Mouse (Mus musculus) stomach, postnatal 0 days (tissue): ENCODE data around the gene Gbf1. TPM values are rescaled to one million over a fixed set of nuclear protein-coding genes. Genes with fewer than 3 reads are reported as not detected.

Source experiments
- ATAC-seq: fragments of 200-750 bp; cut with Nextera tagmentation; 2 replicates; pipeline ENCODE4 v1.8.0; 2017; ENCODE audit not compliant: low FRiP score, low TSS enrichment
- DNase-seq: peaks from one replicate; pipeline ENCODE4 v3.0.0-alpha.2; 2016; ENCODE audit warnings: low spot score
- H3K27ac ChIP-seq: fragments of 300-500 bp; sonication (generic); replicated peaks from 2 replicates; pipeline ENCODE4 v1.5.1; 2014; ENCODE audit warnings: mild to moderate bottlenecking, control low read depth
- H3K27me3 ChIP-seq: fragments of 300-500 bp; sonication (generic); 2 replicates; pipeline ENCODE4 v1.6.1; 2014; ENCODE audit warnings: low read length; ENCODE audit not compliant: control insufficient read depth, insufficient read depth
- H3K36me3 ChIP-seq: fragments of 300-500 bp; sonication (generic); 2 replicates; pipeline ENCODE4 v1.6.1; 2014; ENCODE audit warnings: low read length, mixed read lengths; ENCODE audit not compliant: control insufficient read depth, insufficient read depth
- H3K4me1 ChIP-seq: fragments of 300-500 bp; sonication (generic); replicated peaks from 2 replicates; pipeline ENCODE4 v1.6.1; 2014; ENCODE audit warnings: antibody characterized with exemption; ENCODE audit not compliant: control insufficient read depth, insufficient read depth
- H3K4me2 ChIP-seq: fragments of 300-500 bp; sonication (generic); replicated peaks from 2 replicates; pipeline ENCODE4 v1.6.1; 2014; ENCODE audit warnings: low read depth, mild to moderate bottlenecking, control low read depth, moderate library complexity
- H3K4me3 ChIP-seq: fragments of 300-500 bp; sonication (generic); 2 replicates; pipeline ENCODE4 v1.5.1; 2014; ENCODE audit warnings: low read depth, low read length, control low read depth
- H3K9ac ChIP-seq: fragments of 300-500 bp; sonication (generic); 2 replicates; pipeline ENCODE4 v1.6.1; 2014; ENCODE audit warnings: mild to moderate bottlenecking, low read length, control low read depth, mixed read lengths
- H3K9me3 ChIP-seq: fragments of 300-500 bp; sonication (generic); 2 replicates; pipeline ENCODE4 v1.6.1; 2016; ENCODE audit warnings: low read length; ENCODE audit not compliant: control insufficient read depth
- CTCF ChIP-seq: IDR thresholded peaks from 2 replicates; pipeline ENCODE4 v1.5.1; 2016; ENCODE audit warnings: antibody characterized with exemption, low read depth, mild to moderate bottlenecking, moderate library complexity
- EP300 ChIP-seq: optimal IDR thresholded peaks from 2 replicates; pipeline ENCODE3; 2016; ENCODE audit warnings: antibody characterized with exemption
- WGBS: fragments of 180-500 bp; shearing (Covaris S2); extraction: QIAGEN DNeasy Blood & Tissue Kit; methylation state at CpG from one replicate; pipeline ENCODE4 v1.1.7; 2014; 5-methylcytosine and 5-hydroxymethylcytosine counted together
- polyA plus RNA-seq: library from polyadenylated mRNA; unstranded; fragments of >200 nt; fragmentation: Nextera tagmentation; extraction: Ambion mirVana; gene quantifications from 2 replicates; pipeline ENCODE4 v1.2.1, GENCODE M21; 2015

Gbf1 gene
- polyA plus RNA-seq, 1 experiment from 2014 or later: 29.0 TPM

DNA sequence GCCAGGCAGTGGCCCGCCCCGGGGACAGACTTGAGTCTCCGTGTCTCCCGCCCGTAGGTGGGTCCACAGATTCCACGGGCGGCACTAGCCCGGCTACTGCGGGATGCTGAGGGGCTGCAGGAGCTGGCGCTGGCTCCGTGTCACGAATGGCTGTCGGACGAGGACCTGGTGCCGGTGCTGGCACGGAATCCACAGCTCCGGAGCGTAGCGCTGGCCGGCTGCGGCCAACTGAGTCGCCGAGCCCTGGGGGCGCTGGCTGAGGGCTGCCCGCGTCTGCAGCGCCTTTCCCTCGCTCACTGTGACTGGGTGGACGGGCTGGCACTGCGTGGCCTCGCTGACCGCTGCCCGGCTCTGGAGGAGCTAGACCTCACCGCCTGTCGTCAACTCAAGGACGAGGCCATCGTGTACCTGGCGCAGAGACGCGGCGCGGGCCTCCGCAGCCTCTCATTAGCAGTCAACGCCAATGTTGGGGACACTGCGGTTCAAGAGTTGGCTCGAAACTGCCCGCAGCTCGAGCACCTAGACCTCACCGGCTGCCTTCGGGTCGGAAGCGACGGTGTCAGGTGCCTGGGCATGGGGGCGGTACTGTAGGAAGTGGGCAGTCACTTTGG lies 176.8 kb downstream of the Gbf1 start:
- 2% methylated on average over 54 of the region's 54 CpGs for WGBS
- Histone ChIP-seq H3K27me3 (no peaks in the 10 kb centered on the region; the same call in 1 of the 2 replicates), H3K4me3 (peak overlapping the region; percentile 65), H3K4me2 (peak overlapping the region; percentile 99), H3K36me3 (peaks cover 9% of the 10 kb centered on the region), H3K9ac (peak overlapping the region; percentile 65), H3K4me1 (peaks cover 7% of the 10 kb centered on the region), H3K9me3 (no peaks in the 10 kb centered on the region), H3K27ac (peak overlapping the region; percentile 81)
- ATAC-seq: peak; percentile 3; the same call in 1 of the 2 replicates
- TF ChIP-seq EP300 (no peak), CTCF (no peak)
- no peak for DNase-seq

DNA sequence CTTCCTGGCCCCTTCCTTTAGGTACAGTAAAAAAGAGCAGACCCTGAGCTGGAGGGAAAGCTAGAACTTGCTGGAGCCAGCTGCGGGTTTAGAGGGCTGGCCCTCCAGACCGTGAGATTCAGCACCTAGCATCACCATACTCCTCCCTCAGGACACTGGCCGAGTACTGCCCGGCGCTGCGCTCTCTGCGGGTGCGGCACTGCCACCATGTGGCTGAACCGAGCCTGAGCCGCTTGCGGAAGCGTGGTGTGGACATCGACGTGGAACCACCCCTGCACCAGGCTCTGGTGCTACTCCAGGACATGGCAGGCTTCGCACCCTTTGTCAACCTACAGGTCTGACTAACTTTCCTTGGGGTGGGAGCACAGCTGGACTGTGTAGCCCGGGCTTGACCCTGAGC lies 177.6 kb downstream of the Gbf1 start:
- Histone ChIP-seq H3K9ac (no peak overlapping the region), H3K27ac (no peak overlapping the region), H3K9me3 (no peaks in the 10 kb centered on the region), H3K4me2 (0 out of 2 replicates have a peak overlapping the region, but pooled peaks have one; percentile 20), H3K36me3 (peaks cover 9% of the 10 kb centered on the region), H3K4me1 (peaks cover 7% of the 10 kb centered on the region), H3K27me3 (no peaks in the 10 kb centered on the region; the same call in 1 of the 2 replicates), H3K4me3 (no peak overlapping the region)
- DNase-seq: peak; percentile 91
- ATAC-seq: peak; percentile 74
- no peak for TF ChIP-seq EP300
- TF ChIP-seq CTCF: peak; percentile 97
- WGBS: 5% methylated on average over 16 of the region's 16 CpGs

DNA sequence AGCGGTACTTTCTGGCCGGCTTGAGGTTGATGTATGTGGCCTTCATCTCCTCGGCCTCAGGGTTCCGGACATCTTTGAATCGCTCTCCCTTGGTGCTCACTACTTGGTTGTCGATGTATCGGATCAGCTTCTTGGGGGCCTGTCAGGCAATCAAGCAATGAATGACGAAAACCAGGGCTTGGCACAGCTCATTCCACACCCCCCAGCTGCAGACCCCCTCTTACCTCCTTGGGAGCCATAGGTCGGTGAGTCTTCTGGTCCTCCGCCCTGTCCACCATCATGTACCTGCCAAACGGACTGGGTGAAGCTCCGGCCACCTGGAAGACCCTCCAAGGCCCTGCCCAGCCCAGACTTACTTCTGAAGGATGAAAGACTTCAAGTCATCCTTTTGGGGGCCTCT lies 178.4 kb downstream of the Gbf1 start:
- H3K27me3 ChIP-seq: no peaks in the 10 kb centered on the region; the same call in 1 of the 2 replicates
- no peak overlapping the region for H3K4me2 ChIP-seq
- peaks cover 9% of the 10 kb centered on the region for H3K36me3 ChIP-seq
- no peak overlapping the region for H3K9ac ChIP-seq
- ATAC-seq (no peak), DNase-seq (no peak)
- H3K27ac ChIP-seq: no peak overlapping the region
- 95% methylated on average over 12 of the region's 12 CpGs for WGBS
- no peak overlapping the region for H3K4me3 ChIP-seq
- H3K9me3 ChIP-seq: no peaks in the 10 kb centered on the region
- TF ChIP-seq CTCF (no peak), EP300 (no peak)
- H3K4me1 ChIP-seq: peaks cover 7% of the 10 kb centered on the region

- no peaks in the 10 kb centered on the region for H3K9me3 ChIP-seq
- peaks cover 7% of the 10 kb centered on the region for H3K4me1 ChIP-seq
- ATAC-seq (no peak), DNase-seq (no peak)
- no peak overlapping the region for H3K9ac ChIP-seq
- WGBS: 93% methylated on average over 14 of the region's 14 CpGs
- no peaks in the 10 kb centered on the region; the same call in 1 of the 2 replicates for H3K27me3 ChIP-seq
- no peak overlapping the region for H3K27ac ChIP-seq
- H3K4me3 ChIP-seq: no peak overlapping the region
- no peak overlapping the region for H3K4me2 ChIP-seq
- peaks cover 9% of the 10 kb centered on the region for H3K36me3 ChIP-seq
- TF ChIP-seq CTCF (no peak), EP300 (no peak)
Observed at GRCm38 (mm10) chr19:46331326-46331725, 179.0 kb downstream of the Gbf1 start.

- ATAC-seq: no peak
- H3K36me3 ChIP-seq: peaks cover 9% of the 10 kb centered on the region
- no peak for DNase-seq
- TF ChIP-seq EP300 (no peak), CTCF (no peak)
- no peak overlapping the region for H3K4me2 ChIP-seq
- no peak overlapping the region for H3K4me3 ChIP-seq
- H3K27me3 ChIP-seq: no peaks in the 10 kb centered on the region
- 83% methylated on average over 3 of the region's 3 CpGs for WGBS
- peaks cover 7% of the 10 kb centered on the region for H3K4me1 ChIP-seq
- no peaks in the 10 kb centered on the region for H3K9me3 ChIP-seq
- H3K27ac ChIP-seq: no peak overlapping the region
- H3K9ac ChIP-seq: no peak overlapping the region
Observed at GRCm38 (mm10) chr19:46331936-46332335, 179.6 kb downstream of the Gbf1 start.

GRCm38 (mm10) chr19:46332721-46333339 lies 180.5 kb downstream of the Gbf1 start:
- Histone ChIP-seq H3K9me3 (no peaks in the 10 kb centered on the region), H3K9ac (no peak overlapping the region), H3K27me3 (no peaks in the 10 kb centered on the region), H3K36me3 (peaks cover 9% of the 10 kb centered on the region), H3K4me1 (peaks cover 6% of the 10 kb centered on the region), H3K4me3 (no peak overlapping the region), H3K27ac (no peak overlapping the region), H3K4me2 (no peak overlapping the region)
- DNase-seq (no peak), ATAC-seq (no peak)
- TF ChIP-seq CTCF (no peak), EP300 (no peak)
- WGBS: 64% methylated on average over 7 of the region's 7 CpGs
